Mouse (Mus musculus): ENCODE results near the gene Zfp382. TPM values are rescaled to one million over a fixed set of nuclear protein-coding genes. Genes with fewer than 3 reads are reported as not detected.
"Not testable (repeated sequence)": the region's sequence is repeated elsewhere in the genome, so short reads cannot be mapped to it uniquely, and the experiment has no call there.

Gene Zfp382
- total and polyA plus RNA-seq, 3 experiments = 2.6 to 6.8 (median 5.8) TPM

- H3K4me1 ChIP-seq (ENCODE audit: insufficient read depth, low read depth, low read length) = peaks cover 3% of the 10 kb centered on the region
- no peaks in the 10 kb centered on the region for H3K36me3 ChIP-seq (replicated peaks)
- DNase-seq (ENCODE audit: low spot score) (no peak), ATAC-seq (ENCODE audit: extremely low read depth, insufficient number of reproducible peaks, low FRiP score, poor library complexity, severe bottlenecking) (no peak)
- TF ChIP-seq GATA1 (IDR thresholded peaks at IDR 0.05; ENCODE audit: borderline replicate concordance, low read length) (no peak), POLR2AphosphoS5 (IDR thresholded peaks at IDR 0.05; ENCODE audit: insufficient replicate concordance, low read depth, low read length) (no peak)
- no peak overlapping the region for H3K4me3 ChIP-seq (ENCODE audit: low read depth, low read length)
- H3K9me3 ChIP-seq (replicated peaks) = peaks cover 25% of the 10 kb centered on the region
- peaks cover 2% of the 10 kb centered on the region; the same call in 1 of the 2 replicates for H3K27me3 ChIP-seq (ENCODE audit: insufficient read depth, low read length)
Observed at GRCm38 (mm10) chr7:30116076-30116475, 5.7 kb upstream of the Zfp382 start.

GRCm38 (mm10) chr7:30117935-30118334 lies 3.8 kb upstream of the Zfp382 start:
- peaks cover 13% of the 10 kb centered on the region for H3K4me1 ChIP-seq (ENCODE audit: insufficient read depth, low read depth, low read length)
- H3K27me3 ChIP-seq (ENCODE audit: insufficient read depth, low read length); ATAC-seq (ENCODE audit: extremely low read depth, insufficient number of reproducible peaks, low FRiP score, poor library complexity, severe bottlenecking); H3K36me3 ChIP-seq (replicated peaks); H3K4me3 ChIP-seq (ENCODE audit: low read depth, low read length); DNase-seq (ENCODE audit: low spot score): not testable (repeated sequence)
- peaks cover 25% of the 10 kb centered on the region for H3K9me3 ChIP-seq (replicated peaks)

- no peak for ATAC-seq (ENCODE audit: extremely low read depth, insufficient number of reproducible peaks, low FRiP score, poor library complexity, severe bottlenecking)
- Histone ChIP-seq H3K27me3 (ENCODE audit: insufficient read depth, low read length) (no peaks in the 10 kb centered on the region), H3K4me3 (ENCODE audit: low read depth, low read length) (peak overlapping the region; percentile 81), H3K9me3 (replicated peaks) (peaks cover 7% of the 10 kb centered on the region), H3K4me1 (ENCODE audit: insufficient read depth, low read depth, low read length) (peaks cover 13% of the 10 kb centered on the region), H3K36me3 (replicated peaks) (peaks cover 17% of the 10 kb centered on the region)
- no peak for DNase-seq (ENCODE audit: low spot score)
- TF ChIP-seq POLR2AphosphoS5 (IDR thresholded peaks at IDR 0.05; ENCODE audit: insufficient replicate concordance, low read depth, low read length) (no peak), GATA1 (IDR thresholded peaks at IDR 0.05; ENCODE audit: borderline replicate concordance, low read length) (no peak), TAL1 (conservative IDR thresholded peaks at IDR 0.05; ENCODE audit: low read depth, low read length) (no peak), GATA2 (IDR thresholded peaks at IDR 0.05; ENCODE audit: borderline replicate concordance, low read depth, low read length) (no peak), CTCF (IDR thresholded peaks at IDR 0.05; ENCODE audit: low read depth, low read length) (no peak)
Observed at GRCm38 (mm10) chr7:30122188-30122530, 417 bp downstream of the Zfp382 start.

- peaks cover 7% of the 10 kb centered on the region for H3K9me3 ChIP-seq (replicated peaks)
- H3K4me3 ChIP-seq (ENCODE audit: low read depth, low read length) = no peak overlapping the region
- DNase-seq (ENCODE audit: low spot score) = no peak
- ATAC-seq (ENCODE audit: extremely low read depth, insufficient number of reproducible peaks, low FRiP score, poor library complexity, severe bottlenecking) = no peak
- TF ChIP-seq POLR2AphosphoS5 (IDR thresholded peaks at IDR 0.05; ENCODE audit: insufficient replicate concordance, low read depth, low read length) (no peak), TAL1 (conservative IDR thresholded peaks at IDR 0.05; ENCODE audit: low read depth, low read length) (no peak), GATA2 (IDR thresholded peaks at IDR 0.05; ENCODE audit: borderline replicate concordance, low read depth, low read length) (no peak)
- peaks cover 71% of the 10 kb centered on the region for H3K36me3 ChIP-seq (replicated peaks)
- H3K27me3 ChIP-seq (ENCODE audit: insufficient read depth, low read length) = no peaks in the 10 kb centered on the region
- H3K4me1 ChIP-seq (ENCODE audit: insufficient read depth, low read depth, low read length) = peaks cover 6% of the 10 kb centered on the region
Observed at GRCm38 (mm10) chr7:30129900-30130299, 8.2 kb downstream of the Zfp382 start.

- peaks cover 9% of the 10 kb centered on the region for H3K9me3 ChIP-seq (replicated peaks)
- ATAC-seq (ENCODE audit: extremely low read depth, insufficient number of reproducible peaks, low FRiP score, poor library complexity, severe bottlenecking) (no peak), DNase-seq (ENCODE audit: low spot score) (no peak)
- peaks cover 62% of the 10 kb centered on the region for H3K36me3 ChIP-seq (replicated peaks)
- H3K4me3 ChIP-seq (ENCODE audit: low read depth, low read length) = no peak overlapping the region
- peaks cover 6% of the 10 kb centered on the region for H3K4me1 ChIP-seq (ENCODE audit: insufficient read depth, low read depth, low read length)
- TF ChIP-seq CTCF (IDR thresholded peaks at IDR 0.05; ENCODE audit: low read depth, low read length) (no peak), GATA2 (IDR thresholded peaks at IDR 0.05; ENCODE audit: borderline replicate concordance, low read depth, low read length) (no peak), POLR2AphosphoS5 (IDR thresholded peaks at IDR 0.05; ENCODE audit: insufficient replicate concordance, low read depth, low read length) (no peak), GATA1 (IDR thresholded peaks at IDR 0.05; ENCODE audit: borderline replicate concordance, low read length) (no peak)
- H3K27me3 ChIP-seq (ENCODE audit: insufficient read depth, low read length) = no peaks in the 10 kb centered on the region
Observed at GRCm38 (mm10) chr7:30132396-30132795, 10.7 kb downstream of the Zfp382 start.

- no peaks in the 10 kb centered on the region for H3K27me3 ChIP-seq (ENCODE audit: insufficient read depth, low read length)
- no peak for DNase-seq (ENCODE audit: low spot score)
- TF ChIP-seq TAL1 (conservative IDR thresholded peaks at IDR 0.05; ENCODE audit: low read depth, low read length) = no peak
- no peak for TF ChIP-seq POLR2AphosphoS5 (IDR thresholded peaks at IDR 0.05; ENCODE audit: insufficient replicate concordance, low read depth, low read length)
- no peak for TF ChIP-seq CTCF (IDR thresholded peaks at IDR 0.05; ENCODE audit: low read depth, low read length)
- no peak for TF ChIP-seq GATA1 (IDR thresholded peaks at IDR 0.05; ENCODE audit: borderline replicate concordance, low read length)
- no peak for TF ChIP-seq GATA2 (IDR thresholded peaks at IDR 0.05; ENCODE audit: borderline replicate concordance, low read depth, low read length)
- no peak for ATAC-seq (ENCODE audit: extremely low read depth, insufficient number of reproducible peaks, low FRiP score, poor library complexity, severe bottlenecking)
- no peak overlapping the region for H3K4me3 ChIP-seq (ENCODE audit: low read depth, low read length)
- peaks cover 4% of the 10 kb centered on the region for H3K4me1 ChIP-seq (ENCODE audit: insufficient read depth, low read depth, low read length)
- H3K9me3 ChIP-seq (replicated peaks) = peaks cover 15% of the 10 kb centered on the region
- H3K36me3 ChIP-seq (replicated peaks) = peaks cover 64% of the 10 kb centered on the region
Observed at GRCm38 (mm10) chr7:30136826-30137225, 15.1 kb downstream of the Zfp382 start.

- H3K36me3 ChIP-seq (replicated peaks) = peaks cover 69% of the 10 kb centered on the region
- H3K9me3 ChIP-seq (replicated peaks) = peaks cover 39% of the 10 kb centered on the region
- H3K4me1 ChIP-seq (ENCODE audit: insufficient read depth, low read depth, low read length) = no peaks in the 10 kb centered on the region
- no peak overlapping the region for H3K4me3 ChIP-seq (ENCODE audit: low read depth, low read length)
- ATAC-seq (ENCODE audit: extremely low read depth, insufficient number of reproducible peaks, low FRiP score, poor library complexity, severe bottlenecking) (no peak), DNase-seq (ENCODE audit: low spot score) (no peak)
- TF ChIP-seq GATA2 (IDR thresholded peaks at IDR 0.05; ENCODE audit: borderline replicate concordance, low read depth, low read length) (no peak), CTCF (IDR thresholded peaks at IDR 0.05; ENCODE audit: low read depth, low read length) (no peak), GATA1 (IDR thresholded peaks at IDR 0.05; ENCODE audit: borderline replicate concordance, low read length) (no peak), POLR2AphosphoS5 (IDR thresholded peaks at IDR 0.05; ENCODE audit: insufficient replicate concordance, low read depth, low read length) (no peak), TAL1 (conservative IDR thresholded peaks at IDR 0.05; ENCODE audit: low read depth, low read length) (no peak)
- H3K27me3 ChIP-seq (ENCODE audit: insufficient read depth, low read length) = no peaks in the 10 kb centered on the region
Observed at GRCm38 (mm10) chr7:30143170-30143554, 21.4 kb downstream of the Zfp382 start.

Data from G1E (cell line).